Mouse (Mus musculus): ENCODE data around the gene Psmg4. TPM values are rescaled to one million over a fixed set of nuclear protein-coding genes. Genes with fewer than 3 reads are reported as not detected.

Gene Psmg4
- polyA plus RNA-seq, 1 experiment from 2014 or later = 81.7 TPM

GRCm38 (mm10) chr13:34154217-34154930 lies 8.4 kb upstream of the Psmg4 start:
- ATAC-seq (ENCODE audit: insufficient number of reproducible peaks, insufficient read depth, low FRiP score, low read depth) = no peak; the same call in 1 of the 2 replicates
- Histone ChIP-seq H3K27ac (replicated peaks in 1 of 2; ENCODE audit: control insufficient read depth in 1 of 2, insufficient read depth in 1 of 2, low read depth in 2 of 2, low read length in 2 of 2) (peak overlapping the region; percentile 22 to 58; a peak in 3 of 4 replicates), H3K4me3 (ENCODE audit: control insufficient read depth in 1 of 2, insufficient read depth in 1 of 2, low read depth in 1 of 2, low read length in 2 of 2) (peak overlapping the region in 1 of 2 experiments; percentile 4; a peak in 1 of 4 replicates), H3K9me3 (ENCODE audit: control insufficient read depth, low read length) (no peaks in the 10 kb centered on the region), H3K27me3 (ENCODE audit: control insufficient read depth, insufficient read depth, low read length) (no peaks in the 10 kb centered on the region), H3K36me3 (ENCODE audit: control insufficient read depth, insufficient read depth, low read length) (no peaks in the 10 kb centered on the region), H3K4me1 (ENCODE audit: control insufficient read depth in 2 of 2, insufficient read depth in 2 of 2, low read length in 2 of 2) (peaks cover 34 to 38% of the 10 kb centered on the region in 2 experiments), H3K4me2 (ENCODE audit: low read length) (peak overlapping the region; percentile 30), H3K9ac (ENCODE audit: low read length) (no peak overlapping the region)
- 47% methylated on average over 13 of the region's 13 CpGs for WGBS

- Histone ChIP-seq H3K36me3 (ENCODE audit: control insufficient read depth, insufficient read depth, low read length) (no peaks in the 10 kb centered on the region), H3K9ac (ENCODE audit: low read length) (no peak overlapping the region), H3K27me3 (ENCODE audit: control insufficient read depth, insufficient read depth, low read length) (no peaks in the 10 kb centered on the region), H3K4me1 (ENCODE audit: control insufficient read depth in 2 of 2, insufficient read depth in 2 of 2, low read length in 2 of 2) (peaks cover 30 to 33% of the 10 kb centered on the region in 2 experiments), H3K9me3 (ENCODE audit: control insufficient read depth, low read length) (no peaks in the 10 kb centered on the region), H3K27ac (replicated peaks in 1 of 2; ENCODE audit: control insufficient read depth in 1 of 2, insufficient read depth in 1 of 2, low read depth in 2 of 2, low read length in 2 of 2) (peak overlapping the region; percentile 22 to 58; a peak in 1 of 4 replicates), H3K4me2 (ENCODE audit: low read length) (peak overlapping the region; percentile 30), H3K4me3 (ENCODE audit: control insufficient read depth in 1 of 2, insufficient read depth in 1 of 2, low read depth in 1 of 2, low read length in 2 of 2) (peak overlapping the region in 1 of 2 experiments; percentile 4; a peak in 1 of 4 replicates)
- 46% methylated on average over 3 of the region's 3 CpGs for WGBS
- no peak for ATAC-seq (ENCODE audit: insufficient number of reproducible peaks, insufficient read depth, low FRiP score, low read depth)
Measured at GRCm38 (mm10) chr13:34154931-34155272, 7.9 kb upstream of the Psmg4 start.

GRCm38 (mm10) chr13:34156133-34156839 lies 6.5 kb upstream of the Psmg4 start:
- Histone ChIP-seq H3K4me3 (ENCODE audit: control insufficient read depth in 1 of 2, insufficient read depth in 1 of 2, low read depth in 1 of 2, low read length in 2 of 2) (no peak overlapping the region), H3K27ac (replicated peaks in 1 of 2; ENCODE audit: control insufficient read depth in 1 of 2, insufficient read depth in 1 of 2, low read depth in 2 of 2, low read length in 2 of 2) (peak overlapping the region; percentile 90 to 95), H3K9me3 (ENCODE audit: control insufficient read depth, low read length) (no peaks in the 10 kb centered on the region), H3K4me1 (ENCODE audit: control insufficient read depth in 2 of 2, insufficient read depth in 2 of 2, low read length in 2 of 2) (peaks cover 23 to 24% of the 10 kb centered on the region in 2 experiments), H3K36me3 (ENCODE audit: control insufficient read depth, insufficient read depth, low read length) (no peaks in the 10 kb centered on the region), H3K4me2 (ENCODE audit: low read length) (peak overlapping the region; percentile 27), H3K9ac (ENCODE audit: low read length) (no peak overlapping the region), H3K27me3 (ENCODE audit: control insufficient read depth, insufficient read depth, low read length) (no peaks in the 10 kb centered on the region)
- peak; percentile 67 for ATAC-seq (ENCODE audit: insufficient number of reproducible peaks, insufficient read depth, low FRiP score, low read depth)
- WGBS = 31% methylated on average over 8 of the region's 8 CpGs

GRCm38 (mm10) chr13:34156840-34157185 lies 6.0 kb upstream of the Psmg4 start:
- H3K27me3 ChIP-seq (ENCODE audit: control insufficient read depth, insufficient read depth, low read length) = no peaks in the 10 kb centered on the region
- H3K9me3 ChIP-seq (ENCODE audit: control insufficient read depth, low read length) = no peaks in the 10 kb centered on the region
- H3K4me2 ChIP-seq (ENCODE audit: low read length) = peak overlapping the region; percentile 27
- peaks cover 23 to 24% of the 10 kb centered on the region in 2 experiments for H3K4me1 ChIP-seq (ENCODE audit: control insufficient read depth in 2 of 2, insufficient read depth in 2 of 2, low read length in 2 of 2)
- H3K36me3 ChIP-seq (ENCODE audit: control insufficient read depth, insufficient read depth, low read length) = no peaks in the 10 kb centered on the region
- H3K4me3 ChIP-seq (ENCODE audit: control insufficient read depth in 1 of 2, insufficient read depth in 1 of 2, low read depth in 1 of 2, low read length in 2 of 2) = no peak overlapping the region
- 53% methylated on average over 2 of the region's 2 CpGs for WGBS
- H3K27ac ChIP-seq (replicated peaks in 1 of 2; ENCODE audit: control insufficient read depth in 1 of 2, insufficient read depth in 1 of 2, low read depth in 2 of 2, low read length in 2 of 2) = peak overlapping the region; percentile 90 to 95
- no peak overlapping the region for H3K9ac ChIP-seq (ENCODE audit: low read length)
- ATAC-seq (ENCODE audit: insufficient number of reproducible peaks, insufficient read depth, low FRiP score, low read depth) = peak; percentile 28; the same call in 1 of the 2 replicates

- Histone ChIP-seq H3K4me1 (ENCODE audit: control insufficient read depth in 2 of 2, insufficient read depth in 2 of 2, low read length in 2 of 2) (peaks cover 23 to 24% of the 10 kb centered on the region in 2 experiments), H3K4me3 (ENCODE audit: control insufficient read depth in 1 of 2, insufficient read depth in 1 of 2, low read depth in 1 of 2, low read length in 2 of 2) (no peak overlapping the region), H3K9ac (ENCODE audit: low read length) (no peak overlapping the region), H3K36me3 (ENCODE audit: control insufficient read depth, insufficient read depth, low read length) (no peaks in the 10 kb centered on the region), H3K4me2 (ENCODE audit: low read length) (no peak overlapping the region), H3K27ac (replicated peaks in 1 of 2; ENCODE audit: control insufficient read depth in 1 of 2, insufficient read depth in 1 of 2, low read depth in 2 of 2, low read length in 2 of 2) (peak overlapping the region in 1 of 2 experiments; percentile 90; a peak in 1 of 4 replicates), H3K9me3 (ENCODE audit: control insufficient read depth, low read length) (no peaks in the 10 kb centered on the region), H3K27me3 (ENCODE audit: control insufficient read depth, insufficient read depth, low read length) (no peaks in the 10 kb centered on the region)
- ATAC-seq (ENCODE audit: insufficient number of reproducible peaks, insufficient read depth, low FRiP score, low read depth) = no peak
- 90% methylated on average over 3 of the region's 3 CpGs for WGBS
Measured at GRCm38 (mm10) chr13:34157596-34158157, 5.1 kb upstream of the Psmg4 start.

- Histone ChIP-seq H3K9ac (ENCODE audit: low read length) (no peak overlapping the region), H3K4me1 (ENCODE audit: control insufficient read depth in 2 of 2, insufficient read depth in 2 of 2, low read length in 2 of 2) (peaks cover 18 to 25% of the 10 kb centered on the region in 2 experiments), H3K27ac (replicated peaks in 1 of 2; ENCODE audit: control insufficient read depth in 1 of 2, insufficient read depth in 1 of 2, low read depth in 2 of 2, low read length in 2 of 2) (no peak overlapping the region), H3K4me3 (ENCODE audit: control insufficient read depth in 1 of 2, insufficient read depth in 1 of 2, low read depth in 1 of 2, low read length in 2 of 2) (no peak overlapping the region), H3K4me2 (ENCODE audit: low read length) (no peak overlapping the region), H3K27me3 (ENCODE audit: control insufficient read depth, insufficient read depth, low read length) (no peaks in the 10 kb centered on the region), H3K9me3 (ENCODE audit: control insufficient read depth, low read length) (no peaks in the 10 kb centered on the region), H3K36me3 (ENCODE audit: control insufficient read depth, insufficient read depth, low read length) (no peaks in the 10 kb centered on the region)
- 83% methylated on average over 1 of the region's 1 CpGs for WGBS
- ATAC-seq (ENCODE audit: insufficient number of reproducible peaks, insufficient read depth, low FRiP score, low read depth) = no peak
Measured at GRCm38 (mm10) chr13:34159926-34160325, 2.8 kb upstream of the Psmg4 start.

- Histone ChIP-seq H3K4me2 (ENCODE audit: low read length) (peak overlapping the region; percentile 79), H3K27me3 (ENCODE audit: control insufficient read depth, insufficient read depth, low read length) (no peaks in the 10 kb centered on the region), H3K4me3 (ENCODE audit: control insufficient read depth in 1 of 2, insufficient read depth in 1 of 2, low read depth in 1 of 2, low read length in 2 of 2) (peak overlapping the region; percentile 56 to 74), H3K36me3 (ENCODE audit: control insufficient read depth, insufficient read depth, low read length) (peaks cover 7% of the 10 kb centered on the region), H3K4me1 (ENCODE audit: control insufficient read depth in 2 of 2, insufficient read depth in 2 of 2, low read length in 2 of 2) (peaks cover 2 to 8% of the 10 kb centered on the region in 2 experiments; a peak in 2 of 4 replicates), H3K9me3 (ENCODE audit: control insufficient read depth, low read length) (no peaks in the 10 kb centered on the region), H3K9ac (ENCODE audit: low read length) (peak overlapping the region; percentile 69), H3K27ac (replicated peaks in 1 of 2; ENCODE audit: control insufficient read depth in 1 of 2, insufficient read depth in 1 of 2, low read depth in 2 of 2, low read length in 2 of 2) (peak overlapping the region; percentile 47 to 82; a peak in 3 of 4 replicates)
- no peak for ATAC-seq (ENCODE audit: insufficient number of reproducible peaks, insufficient read depth, low FRiP score, low read depth)
- 36% methylated on average over 12 of the region's 12 CpGs for WGBS
Measured at GRCm38 (mm10) chr13:34163304-34163975, 676 bp downstream of the Psmg4 start.

Measured in heart, embryonic 14.5 days (tissue).